Mouse (Mus musculus) cortical plate, adult 2 months (tissue): ENCODE data around the gene Cit. TPM values are rescaled to one million over a fixed set of nuclear protein-coding genes. Genes with fewer than 3 reads are reported as not detected.

ENCODE experiments used
- H3K27ac ChIP-seq: fragments of 200-500 bp; 2 replicates; pipeline ENCODE4 v1.5.1; 2012; ENCODE audit warnings: low read length, control low read depth, inconsistent platforms; ENCODE audit not compliant: insufficient read depth
- H3K4me1 ChIP-seq: fragments of 200-500 bp; 2 replicates; pipeline ENCODE4 v1.6.1; 2011; ENCODE audit warnings: low read length; ENCODE audit not compliant: control insufficient read depth, insufficient read depth
- H3K4me3 ChIP-seq: fragments of 200-500 bp; 2 replicates; pipeline ENCODE4 v1.5.1; 2011; ENCODE audit warnings: mild to moderate bottlenecking, low read length, control low read depth; ENCODE audit not compliant: insufficient read depth
- CTCF ChIP-seq: fragments of 200-500 bp; IDR thresholded peaks from 2 replicates; pipeline ENCODE4 v1.5.1; 2011; ENCODE audit warnings: mild to moderate bottlenecking, control low read depth, low read length; ENCODE audit not compliant: insufficient read depth; ENCODE audit errors: extremely low read depth
- POLR2A ChIP-seq: fragments of 200-500 bp; IDR thresholded peaks from 2 replicates; pipeline ENCODE4 v1.6.1; 2011; ENCODE audit warnings: mild to moderate bottlenecking, low read length, control low read depth; ENCODE audit not compliant: insufficient read depth; ENCODE audit errors: extremely low read depth
- polyA plus RNA-seq: library from polyadenylated mRNA; depleted of rRNA; stranded (reverse); fragments of >200 nt; gene quantifications from 2 replicates; pipeline ENCODE4 v1.2.3, GENCODE M21; 2012

Gene Cit
- polyA plus RNA-seq, 1 experiment = 75.4 TPM

- H3K4me3 ChIP-seq = peak overlapping the region; percentile 98
- H3K4me1 ChIP-seq = peaks cover 1% of the 10 kb centered on the region; the same call in 1 of the 2 replicates
- peak overlapping the region; percentile 80 for H3K27ac ChIP-seq
- 0 out of 2 replicates have a peak, but pooled peaks have one; percentile 26 for TF ChIP-seq POLR2A
- no peak for TF ChIP-seq CTCF
Observed at GRCm38 (mm10) chr5:115909106-115909505, 64.0 kb downstream of the Cit start.

- H3K27ac ChIP-seq = no peak overlapping the region
- TF ChIP-seq CTCF = no peak
- TF ChIP-seq POLR2A = no peak
- peaks cover 1% of the 10 kb centered on the region; the same call in 1 of the 2 replicates for H3K4me1 ChIP-seq
- peak overlapping the region; percentile 98 for H3K4me3 ChIP-seq
Observed at GRCm38 (mm10) chr5:115910491-115910890, 65.4 kb downstream of the Cit start.

- H3K4me3 ChIP-seq = no peak overlapping the region
- peaks cover 11% of the 10 kb centered on the region for H3K4me1 ChIP-seq
- TF ChIP-seq CTCF (no peak), POLR2A (no peak)
- no peak overlapping the region for H3K27ac ChIP-seq
Observed at GRCm38 (mm10) chr5:115915481-115915880, 70.4 kb downstream of the Cit start.

GRCm38 (mm10) chr5:115917960-115918359 lies 72.9 kb downstream of the Cit start:
- TF ChIP-seq POLR2A = no peak
- TF ChIP-seq CTCF = no peak
- Histone ChIP-seq H3K4me3 (no peak overlapping the region), H3K27ac (0 out of 2 replicates have a peak overlapping the region, but pooled peaks have one; percentile 29)

GRCm38 (mm10) chr5:115918597-115919351 lies 73.7 kb downstream of the Cit start:
- H3K4me3 ChIP-seq = no peak overlapping the region
- H3K27ac ChIP-seq = peak overlapping the region; percentile 54; the same call in 1 of the 2 replicates
- no peak for TF ChIP-seq POLR2A
- no peak for TF ChIP-seq CTCF
- H3K4me1 ChIP-seq = peaks cover 18% of the 10 kb centered on the region

More at GRCm38 (mm10) chr5:115917960-115918359, 72.9 kb downstream of the Cit start:
- peaks cover 14% of the 10 kb centered on the region for H3K4me1 ChIP-seq

- Histone ChIP-seq H3K27ac (no peak overlapping the region), H3K4me3 (no peak overlapping the region), H3K4me1 (peaks cover 18% of the 10 kb centered on the region)
- TF ChIP-seq CTCF (no peak), POLR2A (no peak)
Observed at GRCm38 (mm10) chr5:115921990-115922389, 76.9 kb downstream of the Cit start.

GRCm38 (mm10) chr5:115924946-115925345 lies 79.9 kb downstream of the Cit start:
- Histone ChIP-seq H3K27ac (no peak overlapping the region), H3K4me1 (peaks cover 8% of the 10 kb centered on the region), H3K4me3 (no peak overlapping the region)
- no peak for TF ChIP-seq CTCF
- no peak for TF ChIP-seq POLR2A

GRCm38 (mm10) chr5:115928786-115929507 lies 83.9 kb downstream of the Cit start:
- Histone ChIP-seq H3K27ac (no peak overlapping the region), H3K4me3 (no peak overlapping the region), H3K4me1 (peaks cover 4% of the 10 kb centered on the region; the same call in 1 of the 2 replicates)
- TF ChIP-seq POLR2A (no peak), CTCF (peak; percentile 21; the same call in 1 of the 2 replicates)

- no peak for TF ChIP-seq CTCF
- no peak for TF ChIP-seq POLR2A
- no peak overlapping the region for H3K27ac ChIP-seq
- H3K4me1 ChIP-seq = peaks cover 4% of the 10 kb centered on the region
- no peak overlapping the region for H3K4me3 ChIP-seq
Observed at GRCm38 (mm10) chr5:115932325-115932724, 87.2 kb downstream of the Cit start.

- no peak overlapping the region for H3K27ac ChIP-seq
- peaks cover 1% of the 10 kb centered on the region for H3K4me1 ChIP-seq
- H3K4me3 ChIP-seq = no peak overlapping the region
- no peak for TF ChIP-seq POLR2A
Observed at GRCm38 (mm10) chr5:115936851-115937250, 91.8 kb downstream of the Cit start.
